Mouse (Mus musculus): Measurements from ENCODE around the gene Dhx35.

The Dhx35 gene

DNA sequence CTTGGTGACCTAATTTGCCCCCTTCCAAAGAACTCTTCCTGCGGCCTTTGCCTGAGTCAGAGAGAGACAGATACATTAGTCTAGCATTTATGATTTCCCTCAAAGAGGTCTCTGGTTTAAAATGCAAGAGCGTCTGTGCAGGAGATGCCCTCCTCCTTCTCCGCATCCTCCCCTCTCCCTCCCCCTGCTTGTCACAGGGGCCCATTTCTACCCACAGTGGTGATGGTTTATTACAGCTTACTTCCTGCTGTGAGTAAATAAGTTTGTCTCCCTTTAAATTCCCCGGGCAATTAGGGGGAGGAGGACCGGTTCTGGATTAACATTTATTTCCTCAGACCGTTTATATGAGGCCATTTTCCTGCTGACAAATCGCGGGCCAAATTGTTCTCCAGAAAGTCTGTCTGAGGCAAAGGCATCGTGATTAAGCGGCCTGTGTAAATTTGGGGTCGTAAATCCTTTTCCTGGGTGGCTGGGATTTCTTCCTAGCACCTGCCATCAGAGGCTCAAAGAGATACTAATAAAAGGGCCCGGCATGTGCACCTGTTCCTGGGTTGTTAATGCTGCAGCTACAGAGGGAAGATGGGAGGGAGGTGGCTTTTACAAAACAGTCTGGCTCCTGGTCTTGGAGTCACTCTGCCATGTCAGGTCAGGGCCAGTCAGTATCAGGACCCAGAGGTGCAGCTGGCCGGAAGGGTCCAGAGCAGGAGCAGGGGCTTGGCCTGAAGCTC, 104.0 kb downstream of the Dhx35 start:
- peak; percentile 5 for DNase-seq

Data from kidney, postnatal 14 days (tissue).